Mouse (Mus musculus): Measurements from ENCODE around the gene Lix1l.
A peak's percentile ranks its signal among the peaks of the same experiment; 100 is the strongest.

- TF ChIP-seq CTCF (IDR thresholded peaks at IDR 0.05; ENCODE audit: low read depth, low read length) (peak; percentile 41), POLR2A (IDR thresholded peaks at IDR 0.05; ENCODE audit: extremely low read depth, insufficient read depth, low read length) (no peak)
These were observed 68.9 kb downstream of the Lix1l start, which contains the start of gene Ankrd35 for GRCm38 (mm10) chr3:96669727-96670468.

Measured in liver, adult 2 months (tissue).